Mouse (Mus musculus): ENCODE measurements around the gene Ankrd11.

Ankrd11 gene

GRCm38 (mm10) chr8:122849152-122849910, 192.7 kb downstream of the Ankrd11 start:
- DNase-seq (ENCODE audit: low spot score in 2 of 2) = no peak

- no peak for DNase-seq (ENCODE audit: low spot score in 2 of 2)
Observed at GRCm38 (mm10) chr8:122847829-122848561, 194.1 kb downstream of the Ankrd11 start, which contains the start of gene Cdh15. Gene Cdh15, plus strand, starts transcription at chr8:122847966.

GRCm38 (mm10) chr8:122845662-122846061, 196.4 kb downstream of the Ankrd11 start:
- no peak for DNase-seq (ENCODE audit: low spot score in 2 of 2)

- no peak for DNase-seq (ENCODE audit: low spot score in 2 of 2)
Observed at GRCm38 (mm10) chr8:122844161-122844560, 197.9 kb downstream of the Ankrd11 start.

- DNase-seq (ENCODE audit: low spot score in 2 of 2) = no peak
Observed at GRCm38 (mm10) chr8:122836696-122837095, 205.4 kb downstream of the Ankrd11 start.

- DNase-seq (ENCODE audit: low spot score in 2 of 2) = no peak
Observed at GRCm38 (mm10) chr8:122836199-122836598, 205.9 kb downstream of the Ankrd11 start.

GRCm38 (mm10) chr8:122834971-122835370, 207.1 kb downstream of the Ankrd11 start:
- DNase-seq (ENCODE audit: low spot score in 2 of 2) = peak; percentile 44 to 54

GRCm38 (mm10) chr8:122834416-122834815, 207.7 kb downstream of the Ankrd11 start:
- DNase-seq (ENCODE audit: low spot score in 2 of 2) = no peak
